Mouse (Mus musculus) effector memory CD4-positive, alpha-beta T cell, adult 7 months (primary cell): ENCODE results near the gene Shpk. TPM values are rescaled to one million over a fixed set of nuclear protein-coding genes. Genes with fewer than 3 reads are reported as not detected.

ENCODE experiments used
- polyA plus RNA-seq: library from polyadenylated mRNA; unstranded; fragments of 100-300 nt; shearing (Covaris generic); gene quantifications from one replicate; pipeline ENCODE4 v1.2.1, GENCODE M21; 2017

Gene Shpk
- 6.2 TPM for polyA plus RNA-seq

DNA sequence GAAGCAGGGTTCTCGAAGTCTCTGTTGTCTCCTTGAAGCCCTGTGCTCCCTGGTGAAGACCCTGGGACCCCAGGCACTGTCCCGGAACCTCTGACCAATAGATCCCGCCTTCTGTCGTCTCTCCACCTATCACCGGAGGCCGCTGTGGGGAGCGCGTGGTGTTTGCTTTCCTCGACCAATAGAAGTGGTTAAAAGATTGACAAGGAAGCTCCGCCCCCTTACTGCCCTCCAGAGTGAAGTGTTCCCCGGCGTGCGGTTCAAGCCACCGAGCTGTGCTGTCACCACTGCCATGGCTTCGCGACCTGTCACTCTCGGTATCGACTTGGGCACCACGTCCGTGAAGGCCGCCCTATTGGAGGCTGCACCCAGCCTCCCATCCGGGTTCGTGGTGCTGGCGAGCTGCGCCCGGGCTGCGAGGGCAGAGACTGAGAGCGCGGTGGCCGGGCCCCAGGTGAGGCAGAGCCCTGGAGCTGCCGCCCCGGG is at the start of gene Shpk:
Gene Shpk, plus strand, starts transcription at position 231 of the 483 bp plus-strand sequence.

DNA sequence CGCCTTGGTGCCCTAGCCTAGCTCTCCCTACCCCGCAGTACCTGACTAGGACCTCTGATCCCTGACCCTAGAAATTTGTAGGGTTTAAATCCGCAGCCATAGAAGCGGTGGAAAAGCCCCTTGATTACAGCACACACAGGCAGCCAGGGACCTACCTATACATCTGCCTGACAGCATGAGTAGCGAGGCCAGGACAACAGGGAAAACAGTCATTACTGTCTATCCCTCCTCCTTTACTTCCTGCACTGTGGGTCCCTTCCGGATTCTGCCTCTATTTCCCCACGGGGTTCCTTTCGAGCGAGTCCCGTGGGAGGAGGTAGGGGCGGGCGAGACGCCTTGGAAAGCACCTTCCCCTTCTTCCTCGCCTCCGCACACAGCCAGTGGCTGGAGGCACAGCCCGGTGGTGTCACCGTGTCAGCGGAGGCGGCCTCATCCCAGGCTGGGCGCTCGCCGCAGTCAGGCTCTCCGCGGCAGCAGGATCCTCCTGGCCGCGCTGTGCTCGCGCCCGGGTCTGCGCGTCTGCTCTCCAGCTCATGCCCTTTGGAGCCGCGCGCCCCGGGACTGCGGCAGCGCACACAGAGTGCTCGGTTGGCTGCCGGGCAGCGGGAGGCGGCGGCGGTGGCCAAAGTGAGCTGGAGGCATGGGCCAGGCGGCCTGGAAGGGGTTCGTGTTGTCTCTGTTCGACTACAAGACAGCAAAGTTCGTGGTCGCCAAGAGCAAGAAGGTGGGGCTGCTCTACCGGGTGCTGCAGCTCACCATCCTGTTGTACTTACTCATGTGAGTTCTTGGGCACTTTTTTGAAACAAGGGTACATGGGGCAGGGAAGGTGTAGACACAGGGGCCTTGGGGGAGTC is 39.1 kb upstream of the Shpk start, which contains the start of gene P2rx5:
Gene P2rx5, plus strand, starts transcription at position 465 of the 854 bp plus-strand sequence.

DNA sequence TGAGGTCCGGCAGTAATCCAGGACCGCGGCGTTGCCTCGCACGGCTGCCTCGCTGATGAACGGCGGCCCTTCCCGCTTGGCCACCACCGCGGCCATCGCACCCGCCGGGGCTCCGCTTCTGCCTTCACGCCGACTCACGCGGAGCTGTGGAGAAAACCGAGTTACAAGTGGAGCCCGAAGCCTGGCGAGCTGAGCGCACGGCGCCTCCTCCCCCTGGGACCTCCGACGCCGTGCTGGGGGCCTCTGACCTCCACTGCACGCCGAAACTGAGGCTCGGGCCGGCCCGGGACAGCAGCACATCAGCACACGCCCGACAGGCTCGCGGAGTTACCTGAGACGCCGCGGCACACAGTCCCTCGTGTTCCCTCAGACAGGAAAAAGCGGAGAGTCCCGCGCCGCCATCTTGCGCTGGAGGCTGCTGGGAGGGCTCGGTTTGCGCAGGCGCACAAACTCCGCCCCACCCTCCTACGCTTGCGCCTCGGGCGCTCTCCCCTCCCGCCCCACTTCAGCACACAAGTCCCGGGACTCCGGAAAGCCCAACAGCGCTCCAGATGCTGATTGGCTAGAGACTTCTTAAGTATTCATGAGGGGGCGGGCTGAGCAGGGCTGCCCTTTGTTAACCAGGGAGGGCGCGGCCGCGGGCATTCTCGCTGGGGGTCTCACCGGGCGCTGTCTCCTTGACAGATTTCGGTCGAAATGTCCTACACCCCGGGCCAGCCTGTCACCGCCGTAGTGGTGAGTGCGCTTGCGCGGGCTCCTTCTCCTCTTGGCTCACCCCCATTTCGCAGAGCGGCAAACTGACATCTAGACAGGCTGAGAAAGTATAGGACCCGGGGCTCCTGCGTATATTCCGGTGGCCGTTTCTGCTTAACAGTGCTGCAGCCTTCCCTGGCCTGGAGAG is 22.4 kb upstream of the Shpk start, which contains the start of the genes Emc6 and Tax1bp3:
Gene Emc6, minus strand, starts transcription at position 430 of the 901 bp plus-strand sequence.
Gene Tax1bp3, plus strand, starts transcription at position 476 of the 901 bp plus-strand sequence.

DNA sequence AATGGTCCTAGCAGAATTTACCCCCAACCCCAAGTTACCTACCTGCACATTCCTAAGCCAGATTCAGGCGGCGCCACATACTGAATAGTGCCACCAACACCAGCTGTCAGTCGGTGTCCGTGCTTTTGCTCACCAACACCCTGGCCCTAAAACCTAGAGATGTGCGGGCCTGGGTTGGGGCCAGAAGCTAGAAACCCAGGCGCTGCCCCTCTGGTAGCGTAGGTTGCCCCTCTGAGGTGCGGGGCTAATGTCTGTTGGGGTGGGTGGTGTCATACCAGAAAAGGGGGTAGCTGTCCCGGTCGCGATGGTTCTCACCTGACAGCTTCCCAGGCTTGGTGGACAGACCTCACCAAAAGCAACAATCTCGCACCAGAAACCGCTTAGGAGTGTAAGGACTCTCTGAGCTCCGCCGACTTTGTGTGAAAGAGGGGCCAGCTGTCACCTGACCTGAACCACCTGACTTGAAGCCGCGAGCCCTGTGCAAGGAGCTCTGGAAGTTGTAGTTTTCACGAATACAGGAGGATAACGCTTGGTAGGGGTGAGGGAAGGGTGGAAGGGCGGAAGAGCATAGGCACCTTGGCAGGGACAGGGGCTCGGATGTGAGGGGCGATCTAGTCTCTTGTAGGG is 544 bp upstream of the Shpk start, which contains the start of gene Ctns:
Gene Ctns, minus strand, starts transcription at position 440 of the 627 bp plus-strand sequence.

DNA sequence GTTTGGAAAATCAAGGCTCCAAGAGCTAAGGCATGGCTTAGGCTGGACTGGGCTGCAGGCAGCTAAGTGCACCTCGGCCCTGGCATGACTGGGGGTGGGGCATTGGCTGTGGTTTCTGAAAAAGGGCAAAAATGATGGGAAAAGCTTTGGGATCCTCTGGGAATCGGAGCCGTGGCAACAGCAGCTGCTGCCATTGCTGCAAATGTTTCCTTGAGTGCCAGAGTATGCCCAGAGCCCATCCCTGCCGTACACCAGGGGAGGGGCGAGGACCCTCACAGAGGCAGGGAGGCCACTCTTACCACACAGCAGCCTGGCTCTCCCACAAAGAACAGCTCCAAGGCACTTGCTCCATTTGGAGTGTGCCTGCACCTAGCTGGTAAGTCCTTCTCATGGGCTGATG is 34.7 kb downstream of the Shpk start, which contains the start of gene Trpv1:
Gene Trpv1, plus strand, starts transcription at position 301 of the 400 bp plus-strand sequence.

DNA sequence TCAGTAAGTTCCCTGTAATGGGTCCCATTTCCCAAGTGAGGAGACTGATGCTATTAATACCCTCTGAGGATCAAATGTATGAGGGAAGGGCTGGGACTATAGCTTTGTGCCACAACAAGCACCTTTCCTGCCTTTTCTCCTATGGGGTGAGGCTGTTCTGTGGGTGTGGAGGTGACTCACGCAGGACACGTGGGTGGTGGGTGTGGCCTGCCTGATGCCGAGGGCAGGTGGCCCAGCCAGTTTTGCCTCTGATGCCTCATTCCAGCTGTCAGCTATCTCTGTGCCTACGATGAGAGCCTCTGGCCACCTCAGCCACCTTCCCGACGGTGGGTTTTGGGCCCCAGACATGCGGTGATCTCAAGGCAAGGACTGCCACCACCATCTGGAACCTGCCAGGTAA is 68.0 kb downstream of the Shpk start, which contains the start of gene Trpv3:
Gene Trpv3, plus strand, starts transcription at position 122 of the 400 bp plus-strand sequence.

Other genes starting within 250 kb of the Shpk start
- 262 TPM for gene Atp2a3, start 238.3 kb upstream of the Shpk start, polyA plus RNA-seq
- not detected for gene P2rx1, start 200.4 kb upstream of the Shpk start, polyA plus RNA-seq
- 2.0 TPM for gene Camkk1, start 180.5 kb upstream of the Shpk start, polyA plus RNA-seq
- 7.0 TPM for gene Ncbp3, start 151.7 kb upstream of the Shpk start, polyA plus RNA-seq
- 0.59 TPM for gene Itgae, start 108.9 kb upstream of the Shpk start, polyA plus RNA-seq
- 2.2 TPM for gene Haspin, start 61.2 kb upstream of the Shpk start, polyA plus RNA-seq
- not detected for gene P2rx5, start 39.0 kb upstream of the Shpk start, polyA plus RNA-seq
- 95.4 TPM for gene Emc6, start 22.4 kb upstream of the Shpk start, polyA plus RNA-seq
- gene Tax1bp3, start 22.4 kb upstream of the Shpk start, polyA plus RNA-seq = 12.4 TPM
- 8.6 TPM for gene Ctns, start 418 bp upstream of the Shpk start, polyA plus RNA-seq
- not detected for gene Trpv1, start 34.8 kb downstream of the Shpk start, polyA plus RNA-seq
- gene Trpv3, start 67.9 kb downstream of the Shpk start, polyA plus RNA-seq = 0.12 TPM
- 0.82 TPM for gene Aspa, start 130.1 kb downstream of the Shpk start, polyA plus RNA-seq
- gene Gm49340, start 130.3 kb downstream of the Shpk start, polyA plus RNA-seq = not detected
- gene Spata22, start 130.3 kb downstream of the Shpk start, polyA plus RNA-seq = not detected
- gene Olfr20, start 151.3 kb downstream of the Shpk start, polyA plus RNA-seq = not detected
- gene Olfr376, start 171.8 kb downstream of the Shpk start, polyA plus RNA-seq = not detected
- gene Olfr1, start 200.2 kb downstream of the Shpk start, polyA plus RNA-seq = not detected
- not detected for gene Olfr378, start 229.0 kb downstream of the Shpk start, polyA plus RNA-seq